Mouse (Mus musculus) heart, embryonic 13.5 days (tissue): ENCODE results near the gene Mag. TPM values are rescaled to one million over a fixed set of nuclear protein-coding genes. Genes with fewer than 3 reads are reported as not detected.

Experiments used
- ATAC-seq: fragments of 200-750 bp; cut with Nextera tagmentation; 2 replicates; pipeline ENCODE4 v1.8.0; 2017; ENCODE audit warnings: moderate TSS enrichment; ENCODE audit not compliant: insufficient number of reproducible peaks, low FRiP score, low TSS enrichment; ENCODE audit errors: extremely low read depth
- H3K27ac ChIP-seq: fragments of 300-500 bp; sonication (generic); replicated peaks from 2 replicates; pipeline ENCODE4 v1.5.1; 2015; ENCODE audit warnings: moderate library complexity, mild to moderate bottlenecking, inconsistent platforms
- H3K27me3 ChIP-seq: fragments of 300-500 bp; sonication (generic); replicated peaks from 2 replicates; pipeline ENCODE4 v1.6.1; 2015; ENCODE audit warnings: mild to moderate bottlenecking, inconsistent platforms
- H3K36me3 ChIP-seq: fragments of 300-500 bp; sonication (generic); 2 replicates; pipeline ENCODE4 v1.6.1; 2015; ENCODE audit warnings: mild to moderate bottlenecking, inconsistent platforms
- H3K4me1 ChIP-seq: fragments of 300-500 bp; sonication (generic); 2 replicates; pipeline ENCODE4 v1.6.1; 2015; ENCODE audit warnings: inconsistent platforms
- H3K4me2 ChIP-seq: fragments of 300-500 bp; sonication (generic); 2 replicates; pipeline ENCODE4 v1.6.1; 2015; ENCODE audit warnings: inconsistent platforms, mild to moderate bottlenecking, moderate library complexity
- H3K4me3 ChIP-seq: fragments of 300-500 bp; sonication (generic); 2 replicates; pipeline ENCODE4 v1.5.1; 2015; ENCODE audit warnings: moderate library complexity, mild to moderate bottlenecking, inconsistent platforms
- H3K9ac ChIP-seq: fragments of 300-500 bp; sonication (generic); 2 replicates; pipeline ENCODE4 v1.6.1; 2015; ENCODE audit warnings: inconsistent platforms, mild to moderate bottlenecking, moderate library complexity
- H3K9me3 ChIP-seq: fragments of 300-500 bp; sonication (generic); 2 replicates; pipeline ENCODE4 v1.6.1; 2016; ENCODE audit warnings: inconsistent platforms
- WGBS: fragments of 180-500 bp; shearing (Covaris S2); methylation state at CpG from one replicate; pipeline ENCODE4 v1.1.7; 2015; ENCODE audit warnings: mixed read lengths; 5-methylcytosine and 5-hydroxymethylcytosine counted together
- polyA plus RNA-seq: library from polyadenylated mRNA; unstranded; fragments of >200 nt; fragmentation: Nextera tagmentation; extraction: Ambion mirVana; gene quantifications from 2 replicates; pipeline ENCODE4 v1.2.1, GENCODE M21; 2015

Gene Mag
- polyA plus RNA-seq, 1 experiment from 2014 or later, result 0.08 TPM

GRCm38 (mm10) chr7:30895217-30895616 is 19.5 kb downstream of the Mag start:
- Histone ChIP-seq H3K9ac (no peak overlapping the region), H3K4me2 (no peak overlapping the region), H3K4me1 (peaks cover 3% of the 10 kb centered on the region; the same call in 1 of the 2 replicates), H3K27me3 (no peaks in the 10 kb centered on the region), H3K27ac (no peak overlapping the region), H3K36me3 (no peaks in the 10 kb centered on the region), H3K9me3 (no peaks in the 10 kb centered on the region), H3K4me3 (no peak overlapping the region)
- WGBS, result 82% methylated on average over 3 of the region's 3 CpGs
- no peak for ATAC-seq

GRCm38 (mm10) chr7:30892515-30892914 is 22.2 kb downstream of the Mag start:
- no peak overlapping the region for H3K4me2 ChIP-seq
- peaks cover 3% of the 10 kb centered on the region; the same call in 1 of the 2 replicates for H3K4me1 ChIP-seq
- WGBS, result 51% methylated on average over 3 of the region's 3 CpGs
- H3K9me3 ChIP-seq, result no peaks in the 10 kb centered on the region
- no peaks in the 10 kb centered on the region for H3K27me3 ChIP-seq
- no peak for ATAC-seq
- H3K36me3 ChIP-seq, result no peaks in the 10 kb centered on the region
- H3K9ac ChIP-seq, result no peak overlapping the region
- H3K27ac ChIP-seq, result no peak overlapping the region
- H3K4me3 ChIP-seq, result no peak overlapping the region

- no peak for ATAC-seq
- H3K9ac ChIP-seq, result no peak overlapping the region
- no peak overlapping the region for H3K27ac ChIP-seq
- no peaks in the 10 kb centered on the region for H3K36me3 ChIP-seq
- H3K9me3 ChIP-seq, result no peaks in the 10 kb centered on the region
- H3K27me3 ChIP-seq, result no peaks in the 10 kb centered on the region
- H3K4me1 ChIP-seq, result peaks cover 3% of the 10 kb centered on the region; the same call in 1 of the 2 replicates
- 79% methylated on average over 9 of the region's 9 CpGs for WGBS
- H3K4me2 ChIP-seq, result no peak overlapping the region
- H3K4me3 ChIP-seq, result no peak overlapping the region
Observed at GRCm38 (mm10) chr7:30891746-30892145, 22.9 kb downstream of the Mag start.

GRCm38 (mm10) chr7:30890681-30891080 is 24.0 kb downstream of the Mag start:
- Histone ChIP-seq H3K4me1 (peaks cover 3% of the 10 kb centered on the region; the same call in 1 of the 2 replicates), H3K27ac (no peak overlapping the region), H3K4me2 (no peak overlapping the region), H3K9me3 (no peaks in the 10 kb centered on the region), H3K27me3 (no peaks in the 10 kb centered on the region), H3K4me3 (no peak overlapping the region), H3K36me3 (no peaks in the 10 kb centered on the region), H3K9ac (no peak overlapping the region)
- WGBS, result 48% methylated on average over 2 of the region's 2 CpGs
- no peak for ATAC-seq

GRCm38 (mm10) chr7:30888786-30889185 is 25.9 kb downstream of the Mag start:
- WGBS, result 80% methylated on average over 7 of the region's 7 CpGs
- Histone ChIP-seq H3K36me3 (no peaks in the 10 kb centered on the region), H3K9ac (no peak overlapping the region), H3K4me3 (no peak overlapping the region), H3K9me3 (no peaks in the 10 kb centered on the region), H3K27me3 (no peaks in the 10 kb centered on the region), H3K4me1 (peaks cover 3% of the 10 kb centered on the region; the same call in 1 of the 2 replicates), H3K27ac (no peak overlapping the region), H3K4me2 (no peak overlapping the region)
- ATAC-seq, result no peak

- Histone ChIP-seq H3K27me3 (no peaks in the 10 kb centered on the region), H3K4me2 (no peak overlapping the region), H3K36me3 (no peaks in the 10 kb centered on the region), H3K4me3 (no peak overlapping the region), H3K9ac (no peak overlapping the region), H3K4me1 (peaks cover 3% of the 10 kb centered on the region; the same call in 1 of the 2 replicates), H3K9me3 (no peaks in the 10 kb centered on the region), H3K27ac (no peak overlapping the region)
- WGBS, result 79% methylated on average over 14 of the region's 14 CpGs
- no peak for ATAC-seq
Observed at GRCm38 (mm10) chr7:30887568-30888188, 27.0 kb downstream of the Mag start.

- H3K27ac ChIP-seq, result no peak overlapping the region
- WGBS, result 78% methylated on average over 4 of the region's 4 CpGs
- no peak overlapping the region for H3K4me3 ChIP-seq
Observed at GRCm38 (mm10) chr7:30886852-30887251, 27.8 kb downstream of the Mag start.

GRCm38 (mm10) chr7:30884047-30884446 is 30.6 kb downstream of the Mag start:
- no peak overlapping the region for H3K4me3 ChIP-seq
- no peak overlapping the region for H3K9ac ChIP-seq
- H3K4me1 ChIP-seq, result no peaks in the 10 kb centered on the region
- no peak overlapping the region for H3K27ac ChIP-seq
- no peaks in the 10 kb centered on the region for H3K9me3 ChIP-seq
- H3K36me3 ChIP-seq, result no peaks in the 10 kb centered on the region
- H3K27me3 ChIP-seq, result 0 out of 2 replicates have a peak, but pooled peaks cover 5% of the 10 kb centered on the region
- no peak overlapping the region for H3K4me2 ChIP-seq
- ATAC-seq, result no peak

More at GRCm38 (mm10) chr7:30886852-30887251, 27.8 kb downstream of the Mag start:
- Histone ChIP-seq H3K4me1 (peaks cover 3% of the 10 kb centered on the region; the same call in 1 of the 2 replicates), H3K9me3 (no peaks in the 10 kb centered on the region), H3K36me3 (no peaks in the 10 kb centered on the region), H3K9ac (no peak overlapping the region), H3K4me2 (no peak overlapping the region), H3K27me3 (no peaks in the 10 kb centered on the region)
- no peak for ATAC-seq

- no peak overlapping the region for H3K9ac ChIP-seq
- H3K27ac ChIP-seq, result no peak overlapping the region
- H3K27me3 ChIP-seq, result 0 out of 2 replicates have a peak, but pooled peaks cover 14% of the 10 kb centered on the region
- no peak overlapping the region for H3K4me3 ChIP-seq
- H3K9me3 ChIP-seq, result no peaks in the 10 kb centered on the region
- no peak overlapping the region for H3K4me2 ChIP-seq
- ATAC-seq, result no peak
- no peaks in the 10 kb centered on the region for H3K36me3 ChIP-seq
- H3K4me1 ChIP-seq, result no peaks in the 10 kb centered on the region
- 78% methylated on average over 3 of the region's 3 CpGs for WGBS
Observed at GRCm38 (mm10) chr7:30881367-30881766, 33.3 kb downstream of the Mag start.

- H3K4me2 ChIP-seq, result no peak within 1 kb of the TSS
- H3K9ac ChIP-seq, result no peak within 1 kb of the TSS
- no peak within 1 kb of the TSS for H3K27ac ChIP-seq
- H3K36me3 ChIP-seq, result no peaks in the 10 kb centered on the region
- H3K27me3 ChIP-seq, result peaks cover 16% of the 10 kb centered on the region; the same call in 1 of the 2 replicates
- no peaks in the 10 kb centered on the region for H3K9me3 ChIP-seq
- no peak within 1 kb of the TSS for H3K4me3 ChIP-seq
- no peak for ATAC-seq
- WGBS, result 49% methylated on average over 7 of the region's 7 CpGs
- no peaks in the 10 kb centered on the region for H3K4me1 ChIP-seq
Observed at GRCm38 (mm10) chr7:30880176-30880575, 34.5 kb downstream of the Mag start, which contains the start of gene Cd22. TSS of gene Cd22 (minus strand) at chr7:30880342.

- H3K4me2 ChIP-seq, result no peak overlapping the region
- H3K4me3 ChIP-seq, result no peak overlapping the region
- H3K27me3 ChIP-seq, result peaks cover 19% of the 10 kb centered on the region; the same call in 1 of the 2 replicates
- H3K36me3 ChIP-seq, result no peaks in the 10 kb centered on the region
- 72% methylated on average over 6 of the region's 6 CpGs for WGBS
- no peak for ATAC-seq
- H3K4me1 ChIP-seq, result no peaks in the 10 kb centered on the region
- H3K27ac ChIP-seq, result no peak overlapping the region
- H3K9me3 ChIP-seq, result no peaks in the 10 kb centered on the region
- no peak overlapping the region for H3K9ac ChIP-seq
Observed at GRCm38 (mm10) chr7:30878950-30879349, 35.7 kb downstream of the Mag start.

GRCm38 (mm10) chr7:30873083-30873482 is 41.6 kb downstream of the Mag start:
- peaks cover 41% of the 10 kb centered on the region for H3K27me3 ChIP-seq
- peak overlapping the region; percentile 20; the same call in 1 of the 2 replicates for H3K4me3 ChIP-seq
- ATAC-seq, result no peak
- no peaks in the 10 kb centered on the region for H3K9me3 ChIP-seq
- 17% methylated on average over 15 of the region's 15 CpGs for WGBS
- no peak overlapping the region for H3K27ac ChIP-seq
- H3K4me2 ChIP-seq, result peak overlapping the region; percentile 53
- H3K36me3 ChIP-seq, result no peaks in the 10 kb centered on the region
- H3K9ac ChIP-seq, result no peak overlapping the region
- H3K4me1 ChIP-seq, result no peaks in the 10 kb centered on the region
